Mouse (Mus musculus): ENCODE results near the gene Edf1.

Edf1 gene

GRCm38 (mm10) chr2:25561946-25562345, 4.3 kb downstream of the Edf1 start:
- no peak for DNase-seq (ENCODE audit: low read depth)

GRCm38 (mm10) chr2:25565741-25566140, 8.1 kb downstream of the Edf1 start:
- no peak for DNase-seq (ENCODE audit: low read depth)

GRCm38 (mm10) chr2:25566558-25566957, 8.9 kb downstream of the Edf1 start:
- no peak for DNase-seq (ENCODE audit: low read depth)

GRCm38 (mm10) chr2:25568473-25569019, 10.9 kb downstream of the Edf1 start:
- DNase-seq (ENCODE audit: low read depth): no peak

- no peak for DNase-seq (ENCODE audit: low read depth)
These were observed 11.7 kb downstream of the Edf1 start for GRCm38 (mm10) chr2:25569323-25569722.

- no peak for DNase-seq (ENCODE audit: low read depth)
These were observed 13.6 kb downstream of the Edf1 start for GRCm38 (mm10) chr2:25571221-25571620.

GRCm38 (mm10) chr2:25573068-25573467, 15.4 kb downstream of the Edf1 start:
- no peak for DNase-seq (ENCODE audit: low read depth)

- DNase-seq (ENCODE audit: low read depth): no peak
These were observed 16.5 kb downstream of the Edf1 start for GRCm38 (mm10) chr2:25574136-25574535.

- DNase-seq (ENCODE audit: low read depth): peak; percentile 98
These were observed 17.2 kb downstream of the Edf1 start, which contains the start of the genes Mamdc4 and Phpt1 for GRCm38 (mm10) chr2:25574579-25575431. Gene Mamdc4 (minus strand): TSS chr2:25574845. Gene Phpt1 (minus strand): TSS chr2:25575224.

- peak; percentile 62 for DNase-seq (ENCODE audit: low read depth)
These were observed 17.9 kb downstream of the Edf1 start for GRCm38 (mm10) chr2:25575432-25576027.

GRCm38 (mm10) chr2:25576028-25576850, 18.6 kb downstream of the Edf1 start:
- peak; percentile 27 for DNase-seq (ENCODE audit: low read depth)

- peak; percentile 66 for DNase-seq (ENCODE audit: low read depth)
These were observed 19.6 kb downstream of the Edf1 start for GRCm38 (mm10) chr2:25576965-25577891.

GRCm38 (mm10) chr2:25577951-25578795, 20.5 kb downstream of the Edf1 start:
- no peak for DNase-seq (ENCODE audit: low read depth)

GRCm38 (mm10) chr2:25578796-25579736, 21.4 kb downstream of the Edf1 start:
- DNase-seq (ENCODE audit: low read depth): peak; percentile 50

GRCm38 (mm10) chr2:25579737-25580460, 22.3 kb downstream of the Edf1 start:
- peak; percentile 88 for DNase-seq (ENCODE audit: low read depth)

GRCm38 (mm10) chr2:25580621-25581101, 23.0 kb downstream of the Edf1 start:
- DNase-seq (ENCODE audit: low read depth): no peak

GRCm38 (mm10) chr2:25581294-25581864, 23.7 kb downstream of the Edf1 start, which contains the start of gene Ajm1:
Gene Ajm1 (minus strand): TSS chr2:25581757.
- peak; percentile 88 for DNase-seq (ENCODE audit: low read depth)

- no peak for DNase-seq (ENCODE audit: low read depth)
These were observed 24.3 kb downstream of the Edf1 start for GRCm38 (mm10) chr2:25581901-25582301.

Measured in naive thymus-derived CD4-positive, alpha-beta T cell, adult 2 months (primary cell).